Mouse (Mus musculus) myocyte (in vitro differentiated cells): ENCODE results near the gene Btf3l4. TPM values are rescaled to one million over a fixed set of nuclear protein-coding genes. Genes with fewer than 3 reads are reported as not detected.

ENCODE experiments used
- H3K27me3 ChIP-seq: one replicate; pipeline ENCODE4 v1.6.1; 2011; ENCODE audit not compliant: control insufficient read depth, insufficient read depth, insufficient read length
- H3K36me3 ChIP-seq: one replicate; pipeline ENCODE4 v1.6.1; 2011; ENCODE audit not compliant: control insufficient read depth, insufficient read depth
- H3K4me2 ChIP-seq: one replicate; pipeline ENCODE4 v1.6.1; 2011; ENCODE audit warnings: low read depth, control low read depth
- H3K4me3 ChIP-seq: one replicate; pipeline ENCODE4 v1.5.1; 2011; ENCODE audit warnings: mild to moderate bottlenecking, control low read depth, moderate library complexity
- H3K79me2 ChIP-seq: one replicate; pipeline ENCODE4 v1.6.1; 2011; ENCODE audit not compliant: control insufficient read depth, insufficient read depth
- H3ac ChIP-seq: one replicate; pipeline ENCODE4 v1.6.1; 2011; ENCODE audit not compliant: control insufficient read depth, insufficient read length
- CEBPB ChIP-seq: IDR thresholded peaks from 2 replicates; pipeline ENCODE4 v1.6.1; 2011; ENCODE audit warnings: mild to moderate bottlenecking, moderate library complexity; ENCODE audit not compliant: poor library complexity, insufficient read depth, severe bottlenecking
- E2F4 ChIP-seq: IDR thresholded peaks from one replicate; pipeline ENCODE4 v1.6.1; 2011; ENCODE audit warnings: mild to moderate bottlenecking, control low read depth, moderate library complexity; ENCODE audit not compliant: insufficient read depth
- MAX ChIP-seq: IDR thresholded peaks from one replicate; pipeline ENCODE4 v1.6.1; 2011; ENCODE audit warnings: low read depth, mild to moderate bottlenecking, control low read depth
- MYOD1 ChIP-seq, 3 experiments: IDR thresholded peaks; one replicate each; pipeline ENCODE4 v1.6.1; 2011; ENCODE audit warnings: control low read depth in 2 of 3, low read depth in 2 of 3, mild to moderate bottlenecking in 2 of 3, moderate library complexity in 1 of 3; ENCODE audit not compliant: insufficient read length in 2 of 3, control insufficient read depth in 1 of 3
- MYOG ChIP-seq, 3 experiments: IDR thresholded peaks; one replicate each; pipeline ENCODE4 v1.6.1; 2011; ENCODE audit warnings: control low read depth in 2 of 3, low read depth in 2 of 3, mild to moderate bottlenecking in 2 of 3; ENCODE audit not compliant: insufficient read length in 2 of 3, control insufficient read depth in 1 of 3, insufficient read depth in 1 of 3
- POLR2A ChIP-seq: IDR thresholded peaks from one replicate; pipeline ENCODE4 v1.6.1; 2011; ENCODE audit warnings: low read depth, mild to moderate bottlenecking, control low read depth, moderate library complexity; ENCODE audit not compliant: insufficient read length
- POLR2AphosphoS2 ChIP-seq: IDR thresholded peaks from one replicate; pipeline ENCODE4 v1.6.1; 2011; ENCODE audit warnings: low read depth, control low read depth; ENCODE audit not compliant: insufficient read length
- REST ChIP-seq: IDR thresholded peaks from one replicate; pipeline ENCODE4 v1.6.1; 2011; ENCODE audit warnings: mild to moderate bottlenecking, control low read depth, moderate library complexity; ENCODE audit not compliant: insufficient read depth, insufficient read length
- SRF ChIP-seq: IDR thresholded peaks from one replicate; pipeline ENCODE4 v1.6.1; 2011; ENCODE audit warnings: low read depth; ENCODE audit not compliant: control insufficient read depth, insufficient read length
- TCF12 ChIP-seq: IDR thresholded peaks from one replicate; pipeline ENCODE4 v1.6.1; 2011; ENCODE audit warnings: mild to moderate bottlenecking, control low read depth; ENCODE audit not compliant: poor library complexity, insufficient read depth, severe bottlenecking
- TCF3 ChIP-seq: IDR thresholded peaks from one replicate; pipeline ENCODE4 v1.6.1; 2011; ENCODE audit warnings: low read depth, control low read depth; ENCODE audit not compliant: insufficient read length
- USF1 ChIP-seq: IDR thresholded peaks from one replicate; pipeline ENCODE4 v1.6.1; 2011; ENCODE audit warnings: low read depth, mild to moderate bottlenecking, control low read depth, moderate library complexity
- polyA plus RNA-seq: library from polyadenylated mRNA; unstranded; fragments of >200 nt; fragmentation: generic; extraction: Trizol; gene quantifications from one replicate; pipeline ENCODE4 v1.2.1, GENCODE M21; 2012; ENCODE audit warnings: missing spikeins

Btf3l4 gene
- polyA plus RNA-seq, 1 experiment: 64.3 TPM

DNA sequence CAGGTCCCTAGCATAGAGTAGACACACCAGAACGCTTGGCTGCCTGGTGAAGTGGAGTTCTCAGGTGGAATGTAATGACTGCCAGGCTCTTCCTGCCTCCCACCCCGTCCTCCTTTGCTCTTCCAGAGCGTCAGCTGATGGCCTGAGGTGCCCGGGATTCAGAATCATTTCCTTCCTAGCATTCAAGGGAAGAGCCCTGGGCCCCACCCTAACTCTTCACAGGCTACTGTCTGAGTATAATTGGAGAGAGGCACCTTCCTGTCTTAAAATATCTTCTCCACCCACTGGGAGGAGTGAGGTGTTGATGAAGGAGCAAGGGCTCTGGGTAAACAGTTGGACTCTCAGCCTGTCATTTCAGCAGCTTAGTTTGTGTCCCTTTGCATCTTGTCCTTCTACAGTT lies 36.7 kb downstream of the Btf3l4 start:
- H3ac ChIP-seq: no peak overlapping the region
- no peak overlapping the region for H3K4me3 ChIP-seq
- H3K27me3 ChIP-seq: no peaks in the 10 kb centered on the region
- no peak overlapping the region for H3K4me2 ChIP-seq
- no peaks in the 10 kb centered on the region for H3K36me3 ChIP-seq
- TF ChIP-seq USF1 (no peak), POLR2A (no peak), E2F4 (no peak), MYOG (IDR thresholded peaks at IDR 0.05; ENCODE audit: control insufficient read depth in 1 of 3, insufficient read depth in 1 of 3, insufficient read length in 2 of 3, low read depth in 2 of 3) (no peak), MAX (no peak), MYOD1 (IDR thresholded peaks at IDR 0.05; ENCODE audit: control insufficient read depth in 1 of 3, insufficient read length in 2 of 3, low read depth in 2 of 3) (no peak), POLR2AphosphoS2 (no peak), REST (no peak), TCF12 (no peak)
- H3K79me2 ChIP-seq: no peaks in the 10 kb centered on the region

GRCm38 (mm10) chr4:108793941-108794340 lies 39.5 kb downstream of the Btf3l4 start:
- Histone ChIP-seq H3K4me2 (no peak overlapping the region), H3K36me3 (no peaks in the 10 kb centered on the region), H3ac (no peak overlapping the region), H3K27me3 (no peaks in the 10 kb centered on the region), H3K79me2 (no peaks in the 10 kb centered on the region), H3K4me3 (no peak overlapping the region)
- TF ChIP-seq REST (no peak), MYOG (IDR thresholded peaks at IDR 0.05; ENCODE audit: control insufficient read depth in 1 of 3, insufficient read depth in 1 of 3, insufficient read length in 2 of 3, low read depth in 2 of 3) (no peak), POLR2AphosphoS2 (no peak), POLR2A (no peak), SRF (no peak), CEBPB (no peak), MYOD1 (IDR thresholded peaks at IDR 0.05; ENCODE audit: control insufficient read depth in 1 of 3, insufficient read length in 2 of 3, low read depth in 2 of 3) (no peak), USF1 (no peak), TCF12 (no peak)

- Histone ChIP-seq H3ac (no peak overlapping the region), H3K4me3 (no peak overlapping the region)
- TF ChIP-seq SRF (no peak), POLR2A (no peak), MYOD1 (IDR thresholded peaks at IDR 0.05; ENCODE audit: control insufficient read depth in 1 of 3, insufficient read length in 2 of 3, low read depth in 2 of 3) (no peak), TCF12 (no peak), MAX (no peak), REST (no peak), CEBPB (no peak), TCF3 (no peak), MYOG (IDR thresholded peaks at IDR 0.05; ENCODE audit: control insufficient read depth in 1 of 3, insufficient read depth in 1 of 3, insufficient read length in 2 of 3, low read depth in 2 of 3) (no peak), E2F4 (no peak), USF1 (no peak), POLR2AphosphoS2 (no peak)
Observed at GRCm38 (mm10) chr4:108790507-108790906, 42.9 kb downstream of the Btf3l4 start.

GRCm38 (mm10) chr4:108789258-108789936 lies 44.0 kb downstream of the Btf3l4 start:
- Histone ChIP-seq H3K36me3 (no peaks in the 10 kb centered on the region), H3K79me2 (no peaks in the 10 kb centered on the region), H3K4me2 (peak overlapping the region; percentile 10), H3K4me3 (no peak overlapping the region), H3ac (no peak overlapping the region), H3K27me3 (no peaks in the 10 kb centered on the region)
- TF ChIP-seq USF1: no peak

More at GRCm38 (mm10) chr4:108790507-108790906, 42.9 kb downstream of the Btf3l4 start:
- Histone ChIP-seq H3K79me2 (no peaks in the 10 kb centered on the region), H3K27me3 (no peaks in the 10 kb centered on the region), H3K36me3 (no peaks in the 10 kb centered on the region), H3K4me2 (no peak overlapping the region)

GRCm38 (mm10) chr4:108782421-108783085 lies 50.9 kb downstream of the Btf3l4 start:
- H3K79me2 ChIP-seq: peaks cover 20% of the 10 kb centered on the region
- H3K4me3 ChIP-seq: no peak overlapping the region
- no peaks in the 10 kb centered on the region for H3K36me3 ChIP-seq
- no peak overlapping the region for H3ac ChIP-seq
- peak overlapping the region; percentile 66 for H3K4me2 ChIP-seq
- TF ChIP-seq MYOG (IDR thresholded peaks at IDR 0.05; ENCODE audit: control insufficient read depth in 1 of 3, insufficient read depth in 1 of 3, insufficient read length in 2 of 3, low read depth in 2 of 3) (no peak), TCF12 (no peak), MYOD1 (IDR thresholded peaks at IDR 0.05; ENCODE audit: control insufficient read depth in 1 of 3, insufficient read length in 2 of 3, low read depth in 2 of 3) (no peak), TCF3 (no peak), SRF (no peak)
- no peaks in the 10 kb centered on the region for H3K27me3 ChIP-seq
